Mouse (Mus musculus) lung, postnatal 36 days (tissue): ENCODE measurements around the gene Rxrb.
A peak's percentile ranks its signal among the peaks of the same experiment; 100 is the strongest.

Experiments
- DNase-seq: peaks from one replicate; pipeline ENCODE4 v3.0.0; 2022; ENCODE audit warnings: mixed read lengths

The Rxrb gene

DNA sequence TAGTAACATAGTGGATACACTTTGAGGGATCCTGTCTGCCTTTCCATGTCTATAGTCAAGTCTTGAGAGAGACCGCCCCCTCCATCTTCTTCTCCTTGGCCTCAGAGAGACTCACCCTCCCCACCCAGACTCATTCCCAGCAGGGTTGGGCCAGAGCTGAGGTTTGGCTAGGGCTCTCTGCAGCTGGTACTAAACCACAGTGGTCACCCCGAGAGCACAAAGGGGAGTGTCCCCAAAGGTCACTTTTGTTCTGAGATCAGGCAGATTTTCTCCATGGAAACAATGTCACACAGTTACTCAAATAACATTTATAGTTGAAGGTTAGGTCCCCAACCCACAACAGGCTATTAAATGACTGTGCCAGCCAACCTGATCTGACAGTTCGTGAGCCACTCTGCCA, 37.3 kb downstream of the Rxrb start:
- DNase-seq = no peak

DNA sequence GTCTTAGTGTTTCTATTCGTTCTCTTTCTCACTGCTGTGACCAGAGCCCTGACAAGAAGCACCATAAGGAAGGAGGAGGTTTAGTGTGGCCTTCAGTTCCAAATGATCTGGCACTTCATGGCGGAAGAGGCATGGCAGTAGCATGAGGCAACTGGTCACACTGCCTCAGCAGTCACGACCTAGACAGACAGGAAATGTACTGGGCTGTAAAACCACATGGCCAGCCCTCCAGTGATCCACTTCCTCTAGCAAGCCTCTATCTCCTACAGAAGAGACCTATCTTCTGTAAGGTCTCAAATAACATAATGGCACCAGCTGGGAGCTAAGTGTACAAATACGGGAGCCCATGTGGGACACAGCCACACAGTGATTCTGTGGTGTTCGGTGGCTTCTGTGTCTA, 40.5 kb downstream of the Rxrb start:
- DNase-seq = peak; percentile 13

DNA sequence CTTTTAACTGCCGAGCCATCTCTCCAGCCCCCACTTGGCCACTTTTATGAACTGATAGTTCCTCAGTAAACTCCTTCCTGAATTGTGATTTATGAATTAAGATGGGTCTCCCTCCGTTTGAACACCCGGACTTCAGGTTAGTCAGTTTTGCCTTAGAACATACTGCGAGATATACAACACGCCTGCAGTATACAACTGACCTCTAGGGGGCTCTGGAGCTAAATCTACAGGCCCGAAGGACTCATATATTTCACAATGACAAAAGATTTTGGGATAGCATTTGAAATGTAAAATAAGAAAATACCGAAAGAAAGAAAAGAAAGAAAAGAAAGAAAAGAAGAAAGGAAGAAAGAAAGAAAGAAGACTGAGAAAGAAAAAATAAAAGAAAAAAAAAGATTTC, 43.7 kb downstream of the Rxrb start:
- DNase-seq = peak; percentile 95

DNA sequence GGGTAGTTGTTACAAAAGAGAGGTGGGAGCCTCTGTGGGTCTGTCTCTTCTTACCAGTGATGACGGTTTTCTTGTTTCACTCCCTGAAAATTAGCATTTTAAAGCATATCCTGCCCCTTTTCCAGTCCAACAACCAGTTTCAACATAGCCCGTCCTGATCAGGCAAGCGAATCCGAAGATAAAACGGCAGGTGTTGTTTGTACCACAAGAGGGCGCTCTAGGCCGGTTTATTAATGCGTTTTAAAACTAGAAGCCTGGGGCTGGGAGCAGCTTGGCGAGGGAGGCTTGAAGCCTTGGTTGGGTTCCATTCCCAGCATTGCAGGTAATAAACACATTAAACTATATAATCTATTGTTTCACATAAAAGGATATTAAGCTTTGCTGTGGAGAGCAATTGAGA, 45.9 kb downstream of the Rxrb start:
- peak; percentile 87 for DNase-seq

DNA sequence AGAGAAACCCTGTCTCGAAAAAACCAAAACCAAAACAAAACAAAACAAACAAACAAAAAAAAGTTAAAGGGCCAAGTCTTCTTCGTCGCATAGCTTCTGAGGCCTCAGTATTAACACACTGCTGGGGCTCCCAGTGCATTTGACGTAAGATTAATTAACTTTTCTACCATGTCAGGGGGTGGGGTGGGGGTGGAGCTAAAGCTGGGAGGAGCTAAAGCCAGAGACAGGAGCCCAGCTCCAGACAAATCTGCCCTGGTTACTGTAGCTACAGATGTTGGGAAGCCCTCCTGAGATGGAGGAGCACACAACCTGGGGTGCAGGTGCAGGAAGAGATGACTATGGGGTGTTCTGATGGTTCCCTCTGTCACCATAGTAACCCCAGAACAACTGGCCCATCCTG, 46.5 kb downstream of the Rxrb start:
- DNase-seq = no peak

DNA sequence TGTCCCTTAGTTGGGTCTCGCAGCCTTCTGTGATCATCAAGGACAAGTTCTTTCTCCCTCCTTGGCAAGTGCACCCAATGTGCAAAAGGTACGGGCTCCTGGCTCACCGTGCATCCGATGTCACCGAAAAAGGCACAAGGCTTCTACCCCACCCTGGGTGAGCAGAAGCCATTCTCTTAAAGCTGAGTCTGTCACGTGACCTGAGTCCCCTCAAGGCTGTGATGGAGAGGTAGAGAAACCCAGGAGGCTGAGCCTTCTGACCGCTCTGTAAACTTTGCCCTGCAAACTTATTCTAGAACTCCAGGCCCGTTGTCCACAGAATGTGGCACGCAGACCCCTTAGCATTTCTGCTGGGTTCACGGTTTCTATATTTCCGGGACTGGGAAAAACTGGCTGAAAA, 47.4 kb downstream of the Rxrb start:
- DNase-seq = no peak

DNA sequence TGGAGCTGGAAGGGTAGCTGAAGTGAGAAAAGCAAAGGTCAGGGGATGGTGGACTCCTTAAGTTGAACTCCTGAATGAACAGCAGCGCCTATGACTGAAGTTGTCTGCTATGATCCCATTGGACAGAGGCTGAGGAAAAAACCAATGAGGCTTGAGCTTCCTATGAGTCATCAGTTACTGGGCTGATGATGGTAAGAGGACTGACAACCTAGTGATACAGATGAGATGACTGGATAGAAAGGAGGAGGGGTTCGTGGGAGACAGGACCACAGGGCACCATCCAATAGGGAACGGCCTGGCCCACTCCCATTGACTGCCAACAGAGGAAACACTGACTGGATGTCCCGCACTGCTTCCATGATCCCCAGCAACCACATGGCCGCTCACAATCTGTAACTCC, 48.0 kb downstream of the Rxrb start:
- DNase-seq = peak; percentile 73

DNA sequence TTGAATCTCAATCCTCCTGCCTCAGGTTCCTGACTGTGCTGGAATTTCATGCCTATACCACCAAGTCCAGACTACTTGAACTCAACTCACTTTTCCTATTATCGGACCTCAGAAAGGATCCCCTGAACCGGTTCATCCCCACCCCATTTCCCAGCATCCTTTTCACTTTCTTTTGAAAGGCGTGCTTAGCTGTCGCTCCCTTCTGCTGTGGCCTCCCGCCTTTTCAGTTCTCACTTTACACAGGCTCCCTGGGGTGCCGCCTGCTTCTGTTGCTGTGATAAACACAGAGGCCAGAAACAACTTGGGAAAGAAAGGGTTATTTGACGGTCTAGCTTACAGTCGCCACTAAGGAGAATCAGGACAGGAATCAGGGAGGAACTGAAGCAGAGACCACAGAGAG, 51.5 kb downstream of the Rxrb start:
- DNase-seq = no peak

DNA sequence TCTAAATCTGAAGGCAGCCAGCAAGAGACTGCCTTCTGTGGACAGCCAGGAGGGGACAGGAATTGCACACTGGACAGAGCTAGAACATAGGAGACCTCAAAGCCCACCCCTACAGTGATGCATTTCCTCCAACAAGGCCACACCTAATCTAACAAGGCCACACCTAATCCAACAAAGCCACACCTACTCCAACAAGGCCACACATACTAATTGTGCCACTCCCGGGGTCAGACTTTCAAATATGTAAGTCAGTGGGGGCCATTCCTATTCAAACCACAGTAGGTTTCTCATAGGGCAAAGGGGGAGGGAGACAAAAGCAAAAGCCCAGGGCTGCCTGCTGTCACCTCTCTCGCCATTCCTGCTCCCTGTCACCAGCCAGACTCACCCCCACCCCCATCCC, 55.8 kb downstream of the Rxrb start:
- no peak for DNase-seq
